Mouse (Mus musculus) gonadal fat pad, adult 2 months (tissue): ENCODE measurements around the gene Dyx1c1. TPM values are rescaled to one million over a fixed set of nuclear protein-coding genes. Genes with fewer than 3 reads are reported as not detected.

Experiments used
- DNase-seq: peaks from one replicate; pipeline ENCODE4 v3.0.0-alpha.2; 2012; ENCODE audit warnings: low read depth
- polyA plus RNA-seq: library from polyadenylated mRNA; depleted of rRNA; stranded (reverse); fragments of >200 nt; gene quantifications from 2 replicates; pipeline ENCODE4 v1.2.3, GENCODE M21; 2012

Gene Dyx1c1
- polyA plus RNA-seq, 1 experiment: 1.1 TPM

DNA sequence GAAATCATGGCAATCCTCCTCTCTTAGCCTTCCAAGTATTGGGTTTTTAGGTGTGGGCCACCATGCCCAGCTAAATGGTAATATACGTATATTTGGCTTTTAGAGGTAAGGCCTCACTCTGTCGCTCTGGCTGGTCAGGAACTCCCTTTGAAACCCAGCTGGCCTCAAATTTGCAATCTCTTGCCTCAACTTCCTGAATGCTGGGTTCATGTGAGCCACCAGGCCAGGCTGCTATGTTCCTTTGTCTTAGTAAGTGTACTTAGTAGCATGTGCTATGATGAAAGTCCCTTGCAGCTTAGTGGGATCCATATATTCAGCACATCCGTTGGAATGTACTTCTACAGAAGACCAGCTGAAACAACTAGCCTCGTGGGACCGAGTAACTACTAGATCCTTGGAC, 16.1 kb downstream of the Dyx1c1 start:
- no peak for DNase-seq

DNA sequence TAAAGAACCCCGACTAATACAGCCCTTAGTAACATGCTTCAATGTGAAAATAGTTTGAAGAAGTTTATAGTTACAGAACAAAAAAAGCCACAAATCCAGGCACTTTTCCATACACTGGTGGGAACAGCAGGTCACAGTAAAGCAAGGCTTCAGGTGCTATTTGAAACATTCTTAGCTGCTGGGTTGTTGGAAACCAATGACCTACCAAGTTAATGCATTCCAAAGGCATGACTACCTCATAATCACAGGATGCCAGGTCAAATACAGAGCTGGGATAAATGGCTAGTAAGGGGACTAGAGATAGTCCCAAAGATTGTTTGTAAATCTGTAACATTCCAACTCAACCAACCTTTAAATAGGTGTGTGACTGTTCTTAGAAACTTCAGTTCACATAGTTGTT, 16.7 kb downstream of the Dyx1c1 start:
- no peak for DNase-seq

DNA sequence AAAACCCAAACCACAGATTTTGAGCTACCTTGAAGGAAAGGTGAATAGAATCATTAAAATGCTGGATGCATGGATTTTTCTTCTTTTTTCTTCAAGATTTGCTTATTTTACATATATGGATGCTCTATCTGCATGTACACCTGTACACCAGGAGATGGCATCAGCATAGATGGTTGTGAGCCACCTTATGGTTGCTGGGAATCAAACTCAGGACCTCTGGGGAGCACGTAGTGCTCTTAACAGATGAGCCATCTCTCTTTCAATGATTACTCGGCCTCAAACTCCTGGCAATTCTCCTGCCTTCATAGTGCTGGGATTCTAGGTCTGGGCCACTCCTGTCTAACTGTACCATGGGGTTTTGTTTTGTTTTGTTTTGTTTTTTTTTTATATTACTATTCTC, 24.5 kb downstream of the Dyx1c1 start:
- no peak for DNase-seq

DNA sequence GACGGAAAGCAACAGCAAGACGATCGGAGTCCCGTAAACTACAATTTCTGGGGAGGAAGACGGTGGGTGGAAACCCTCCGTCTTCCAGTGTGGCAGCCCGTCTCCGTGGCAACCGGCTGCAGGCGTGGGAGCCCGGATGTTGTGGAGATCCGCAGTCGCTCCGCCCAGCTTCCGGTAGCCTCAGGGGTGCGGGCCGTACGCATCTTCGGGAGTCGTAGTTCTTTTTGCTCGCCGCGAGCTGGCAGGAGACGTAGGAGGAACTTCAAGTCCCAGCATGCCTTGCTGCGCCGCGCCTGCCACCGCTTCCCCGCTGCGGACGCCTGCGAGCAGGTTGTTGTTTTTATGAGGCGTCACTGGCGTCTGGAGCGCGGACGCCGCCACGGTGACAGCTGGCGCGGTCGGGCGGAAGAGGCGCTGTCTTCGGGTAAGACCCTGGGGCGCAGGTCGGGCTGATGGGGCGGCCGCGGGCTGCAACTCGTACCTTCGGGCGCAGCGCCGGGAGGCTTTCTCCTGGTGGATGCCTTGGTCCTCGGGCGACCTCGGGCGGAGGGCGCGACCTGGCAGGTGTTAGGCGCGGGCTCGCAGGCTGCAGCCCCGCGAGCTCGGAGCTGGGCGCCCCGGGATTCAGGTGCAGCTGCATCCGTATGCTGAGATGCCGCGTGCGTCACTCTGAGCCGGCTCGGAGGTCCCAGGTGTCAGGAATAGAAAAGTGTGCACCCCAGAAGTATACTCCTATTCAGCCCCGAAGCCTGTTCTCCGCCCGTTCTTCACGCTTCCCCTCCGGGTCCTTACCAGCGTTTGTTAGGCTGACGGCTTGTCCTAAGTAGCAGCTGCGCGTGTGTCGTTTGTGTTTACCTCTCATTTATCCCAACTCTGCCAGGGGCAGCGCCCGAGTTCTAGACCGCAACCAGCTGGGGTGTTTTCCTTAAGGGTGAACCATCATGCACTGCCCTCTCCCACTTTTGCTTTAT, 26.9 kb downstream of the Dyx1c1 start, which contains the start of the genes Ccpg1os and Ccpg1:
Gene Ccpg1os (minus strand): TSS at position 133 of the 971 bp plus-strand sequence.
Gene Ccpg1 (plus strand): TSS at position 180 of the 971 bp plus-strand sequence.
- peak; percentile 60 for DNase-seq

DNA sequence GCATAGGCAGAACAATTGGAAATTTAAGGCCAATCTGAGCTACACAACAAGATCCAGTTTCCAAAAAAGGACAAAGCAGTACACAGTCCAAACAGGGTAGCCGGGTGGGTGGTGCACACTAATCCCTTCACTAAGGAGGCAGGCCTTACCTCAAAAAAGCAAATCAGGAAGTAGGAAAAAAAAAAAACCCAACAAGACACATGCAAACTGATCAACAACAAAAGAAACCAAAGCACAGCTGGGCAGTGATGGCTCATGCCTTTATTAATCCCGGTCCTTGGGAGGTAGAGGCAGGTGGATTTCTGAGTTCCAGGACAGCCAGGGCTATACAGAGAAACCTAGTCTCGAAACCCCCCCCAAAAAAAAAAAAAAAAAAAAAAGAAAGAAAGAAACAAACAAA, 29.1 kb downstream of the Dyx1c1 start:
- no peak for DNase-seq

DNA sequence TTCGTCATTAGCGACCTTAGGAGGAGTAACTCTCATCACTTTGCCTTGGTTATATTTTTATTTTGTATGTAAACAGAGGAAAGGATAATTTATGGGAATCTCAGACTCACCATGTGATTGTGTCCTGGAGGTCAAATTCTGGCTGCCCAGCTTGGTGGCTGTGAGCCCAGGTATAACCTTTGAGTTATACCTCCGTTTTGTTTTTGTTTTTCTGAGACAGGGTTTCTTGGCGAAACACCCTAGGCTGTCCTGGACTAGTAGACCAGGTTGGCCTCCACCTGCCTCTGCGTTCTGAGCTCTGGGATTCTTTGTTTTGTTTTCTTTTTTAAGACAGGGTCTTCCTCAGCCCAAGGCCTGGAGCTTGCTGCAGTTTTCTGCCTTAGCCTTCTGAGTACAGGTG, 30.1 kb downstream of the Dyx1c1 start:
- DNase-seq: no peak

DNA sequence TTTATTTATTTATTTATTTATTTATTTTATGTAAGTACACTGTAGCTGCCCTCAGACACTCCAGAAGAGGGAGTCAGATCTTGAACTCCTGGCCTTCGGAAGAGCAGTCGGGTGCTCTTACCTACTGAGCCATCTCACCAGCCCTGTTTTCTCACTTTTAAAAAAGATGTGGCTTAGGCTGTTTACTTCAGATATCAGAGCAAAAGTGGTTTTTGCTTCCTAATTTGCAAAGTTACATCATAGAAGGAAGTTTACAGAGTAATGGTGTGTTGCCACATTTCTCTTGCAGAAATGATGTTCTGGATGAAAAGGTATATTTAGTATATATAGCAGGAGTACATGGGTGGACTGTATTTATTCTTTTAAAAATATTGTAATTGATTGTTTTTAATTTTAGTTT, 32.8 kb downstream of the Dyx1c1 start:
- DNase-seq: no peak

DNA sequence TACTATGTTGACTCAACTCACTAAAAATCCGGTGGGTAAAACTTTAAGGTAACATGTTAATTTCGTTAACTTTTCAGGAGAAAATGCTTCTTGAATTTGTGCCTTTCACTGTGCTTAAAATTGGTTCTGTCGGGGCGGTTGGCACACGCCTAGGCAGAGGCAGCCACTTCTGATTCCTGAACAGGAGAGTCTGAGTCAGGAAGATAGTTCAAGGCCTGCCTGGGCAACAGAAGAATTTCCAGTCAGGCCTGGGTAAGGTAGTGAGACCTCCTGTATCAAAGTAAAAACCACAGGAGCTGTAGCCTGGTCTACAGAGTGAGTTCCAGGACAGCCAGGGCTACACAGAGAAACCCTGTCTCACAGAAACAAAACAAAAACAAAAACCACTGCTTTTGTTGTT, 34.0 kb downstream of the Dyx1c1 start:
- DNase-seq: no peak

DNA sequence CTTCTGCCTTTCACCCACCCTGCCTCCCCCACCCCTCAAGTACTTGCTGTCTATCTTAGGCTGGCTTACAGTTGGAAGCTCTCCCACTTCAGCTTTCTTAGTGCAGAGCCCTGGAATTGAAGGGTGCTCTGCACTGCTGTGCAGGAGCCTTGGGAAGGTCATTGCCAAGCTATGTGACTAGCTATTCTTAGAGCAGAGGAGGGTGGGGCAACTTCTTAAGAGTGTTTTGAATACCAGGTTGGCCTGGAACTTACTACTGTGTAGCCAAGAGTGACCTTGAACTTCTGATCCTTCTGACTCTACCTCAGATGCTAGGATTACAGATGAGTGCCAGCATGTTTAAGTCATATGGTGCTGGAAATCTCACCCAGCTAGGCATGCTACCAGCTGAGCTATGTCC, 37.6 kb downstream of the Dyx1c1 start:
- no peak for DNase-seq

DNA sequence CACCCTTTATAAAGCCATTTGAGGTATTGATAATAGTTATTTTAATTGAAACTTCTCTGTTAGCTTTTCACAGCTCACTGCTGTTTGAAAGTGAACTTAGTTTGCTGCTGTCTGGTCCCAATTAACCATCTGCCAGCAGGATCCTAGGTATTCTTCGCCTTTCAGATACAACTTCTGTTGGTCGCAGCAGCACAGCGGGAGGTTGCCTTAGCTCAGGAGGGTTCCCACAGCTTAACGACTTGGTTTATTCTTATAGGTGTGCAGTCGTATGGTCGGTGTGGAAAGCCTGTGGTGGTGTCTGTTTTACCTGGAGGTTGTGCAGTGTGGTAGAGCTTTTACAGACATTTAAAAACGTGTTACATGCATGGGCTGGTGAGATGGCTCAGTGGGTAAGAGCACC, 38.2 kb downstream of the Dyx1c1 start:
- no peak for DNase-seq

DNA sequence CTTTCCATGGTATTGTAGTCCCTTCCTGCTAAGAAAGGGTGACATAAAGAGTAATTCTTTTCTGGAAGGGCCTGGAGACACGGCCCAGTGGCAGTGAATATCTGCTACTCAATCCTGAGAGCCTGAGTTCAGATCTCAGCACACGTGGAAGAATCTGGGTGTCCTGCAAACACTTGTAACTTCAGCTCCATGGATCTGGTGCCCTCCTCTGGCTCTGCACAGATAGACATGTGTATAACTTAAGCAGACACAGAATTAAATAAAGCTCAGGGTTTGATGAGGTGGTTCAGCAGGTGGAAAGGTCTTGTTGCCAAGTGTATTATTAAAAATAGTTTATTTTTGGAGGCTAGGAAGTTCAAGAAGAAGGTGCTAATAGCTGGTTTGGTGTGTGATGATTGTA, 41.9 kb downstream of the Dyx1c1 start:
- no peak for DNase-seq

DNA sequence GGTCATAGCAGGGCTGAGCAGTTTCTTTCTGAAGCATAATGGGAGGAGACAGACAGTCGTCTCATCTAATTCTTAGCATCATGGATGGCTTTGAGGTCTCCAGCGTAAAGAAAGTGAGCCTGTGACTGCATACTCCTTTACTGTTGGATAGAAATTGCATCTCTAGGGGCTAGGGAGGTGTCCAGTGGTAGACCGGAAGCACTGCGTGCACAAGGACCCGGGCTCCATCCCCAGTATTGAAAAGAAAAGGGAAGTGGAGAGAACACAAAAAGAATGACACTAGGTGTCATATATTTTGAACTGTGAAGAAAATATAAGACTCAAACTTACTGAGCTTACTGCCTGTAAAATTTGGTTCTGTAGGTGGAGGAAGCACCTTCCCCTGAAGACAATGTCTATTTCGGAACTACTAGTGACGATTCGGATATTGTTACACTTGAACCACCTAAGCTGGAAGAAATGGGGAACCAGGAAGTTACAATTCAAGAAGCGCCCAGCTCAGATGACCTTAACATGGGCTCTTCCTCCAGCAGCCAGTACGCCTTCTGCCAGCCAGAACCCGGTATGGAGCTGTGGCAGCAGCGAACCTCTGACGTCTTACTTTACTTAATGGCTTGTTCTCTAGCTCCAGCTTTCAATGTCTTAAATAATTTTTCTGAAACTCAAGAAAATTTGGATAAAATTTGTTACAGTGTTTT, 42.9 kb downstream of the Dyx1c1 start:
- no peak for DNase-seq

DNA sequence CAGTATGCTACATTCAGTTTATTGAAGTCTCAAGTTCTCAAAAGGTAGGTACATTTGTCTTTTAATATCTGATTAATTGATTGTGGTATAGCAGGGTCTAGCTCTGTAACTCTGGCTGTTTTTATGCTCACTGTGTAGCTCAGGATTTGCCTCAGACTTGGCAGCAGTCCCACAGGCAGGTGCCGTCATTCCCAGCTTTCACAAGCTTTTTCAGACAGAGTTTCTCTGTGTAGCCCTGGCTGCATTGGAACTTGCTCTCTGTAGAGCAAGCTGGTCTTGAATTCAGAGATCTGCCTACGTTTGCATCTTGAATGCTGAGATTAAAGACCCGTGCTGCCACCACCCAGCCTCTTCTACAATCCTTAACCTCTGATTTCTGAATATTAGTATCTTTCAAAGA, 43.6 kb downstream of the Dyx1c1 start:
- DNase-seq: no peak

DNA sequence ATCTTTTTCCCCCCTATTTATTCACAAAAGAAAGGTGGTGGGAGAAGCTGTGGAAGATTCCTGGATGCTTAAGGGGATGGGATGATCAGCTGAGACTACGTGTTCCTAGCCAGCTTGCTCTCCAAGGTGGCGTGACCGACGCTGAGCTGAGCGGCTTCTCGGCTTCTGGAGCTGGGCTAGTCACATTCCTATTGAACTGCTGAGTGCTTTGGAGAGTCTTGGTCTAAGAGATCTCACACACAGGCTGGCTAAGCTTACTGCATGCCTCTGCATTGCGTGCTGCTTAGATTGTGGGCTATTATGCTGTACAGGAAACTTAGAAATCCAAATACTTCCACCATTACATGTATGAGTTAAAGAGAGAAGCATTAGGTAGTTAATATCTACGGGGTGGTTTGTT, 45.5 kb downstream of the Dyx1c1 start:
- DNase-seq: no peak

DNA sequence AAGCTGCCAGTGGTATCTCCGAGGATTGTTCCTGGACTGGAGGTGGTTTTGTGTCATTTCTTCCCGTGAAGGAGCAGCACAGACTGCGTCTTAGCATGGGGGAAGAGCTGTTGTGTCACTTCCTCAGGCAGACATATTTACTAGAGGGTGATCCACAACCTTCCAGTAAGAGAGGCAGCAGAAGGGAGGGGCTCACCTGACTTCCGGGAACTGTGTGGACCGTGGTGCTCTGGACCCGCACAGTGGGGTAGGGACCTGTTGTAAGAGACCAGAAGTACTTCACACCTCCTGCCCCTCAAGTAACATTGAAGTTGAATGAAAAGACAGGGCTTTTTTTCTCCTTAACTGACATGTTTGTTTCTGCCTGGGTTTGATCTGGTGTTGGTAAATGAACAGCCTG, 46.5 kb downstream of the Dyx1c1 start:
- no peak for DNase-seq

DNA sequence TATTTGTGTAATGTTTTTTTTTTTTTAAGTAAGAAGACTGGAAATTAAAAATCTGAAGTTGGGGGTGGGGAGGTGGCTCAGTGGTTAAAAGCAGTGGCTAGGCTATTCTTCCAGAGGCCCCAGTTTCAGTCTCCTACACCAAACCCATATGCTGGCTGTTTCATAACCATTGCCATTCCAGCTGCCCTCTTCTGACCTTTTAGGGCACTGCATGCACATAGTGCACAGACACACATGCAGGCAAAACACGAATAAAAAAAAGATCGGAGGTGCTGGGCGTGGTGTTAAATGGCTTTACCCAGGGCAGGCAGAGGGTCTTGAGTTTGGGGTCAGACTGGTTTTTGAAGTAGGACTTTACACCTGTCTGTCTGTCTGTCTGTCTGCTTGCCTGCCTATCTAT, 47.6 kb downstream of the Dyx1c1 start:
- no peak for DNase-seq

DNA sequence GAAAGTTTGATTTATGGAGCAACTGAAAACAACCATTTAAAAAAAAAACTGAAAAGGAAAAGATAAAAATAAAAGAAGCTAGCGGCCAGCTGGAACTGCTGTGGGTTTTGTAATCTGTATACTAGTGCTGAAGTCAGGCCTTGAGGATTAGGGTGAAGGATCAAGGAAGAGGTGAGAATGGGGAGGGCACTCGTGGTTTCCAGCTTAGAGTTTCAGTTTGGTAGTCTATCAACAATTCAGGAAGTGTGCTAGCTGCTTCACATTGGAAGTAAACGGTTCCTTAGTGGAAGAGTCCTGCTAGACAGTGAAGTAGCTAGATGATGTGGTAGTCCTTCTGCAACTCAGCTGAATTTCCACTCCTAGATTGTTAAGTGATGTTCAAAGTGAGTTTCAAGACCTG, 49.8 kb downstream of the Dyx1c1 start:
- no peak for DNase-seq

DNA sequence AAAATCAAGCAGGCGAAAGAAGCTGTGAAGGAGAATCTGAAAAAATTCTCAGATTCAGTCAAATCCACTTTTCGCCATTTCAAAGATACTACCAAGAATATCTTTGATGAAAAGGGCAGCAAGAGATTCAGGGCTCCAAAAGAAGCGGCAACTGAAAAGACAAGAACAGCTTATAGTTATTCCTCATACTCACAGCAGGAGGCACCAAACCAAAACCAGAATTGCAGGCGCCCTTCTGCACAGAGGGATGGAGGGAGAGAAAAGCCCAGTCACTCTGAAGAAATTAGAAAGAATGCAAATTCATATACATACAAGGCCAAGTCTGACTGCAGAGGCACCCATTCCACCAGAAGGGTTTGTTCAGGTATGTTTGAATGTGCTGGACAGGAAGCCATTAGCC, 54.0 kb downstream of the Dyx1c1 start:
- no peak for DNase-seq

DNA sequence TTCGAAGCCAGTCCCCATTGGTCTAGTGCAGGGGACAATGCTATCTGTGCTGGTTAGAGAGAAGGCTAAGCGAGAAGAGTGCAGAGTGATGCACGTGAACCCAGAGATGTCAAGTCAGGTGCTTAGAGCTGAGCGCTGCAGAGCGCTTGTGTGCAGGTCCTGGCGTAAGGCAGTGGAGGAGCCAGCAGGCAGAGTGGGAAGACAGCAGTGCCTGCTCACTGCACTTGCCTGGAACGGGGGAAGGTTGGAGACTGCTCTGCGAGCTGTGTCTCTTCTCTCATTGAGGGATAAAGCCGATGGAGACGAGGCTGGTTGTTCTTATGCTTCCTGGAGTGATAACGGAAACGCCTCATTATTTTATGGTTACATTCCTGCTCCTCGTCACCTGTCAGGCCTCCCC, 56.1 kb downstream of the Dyx1c1 start:
- DNase-seq: no peak

DNA sequence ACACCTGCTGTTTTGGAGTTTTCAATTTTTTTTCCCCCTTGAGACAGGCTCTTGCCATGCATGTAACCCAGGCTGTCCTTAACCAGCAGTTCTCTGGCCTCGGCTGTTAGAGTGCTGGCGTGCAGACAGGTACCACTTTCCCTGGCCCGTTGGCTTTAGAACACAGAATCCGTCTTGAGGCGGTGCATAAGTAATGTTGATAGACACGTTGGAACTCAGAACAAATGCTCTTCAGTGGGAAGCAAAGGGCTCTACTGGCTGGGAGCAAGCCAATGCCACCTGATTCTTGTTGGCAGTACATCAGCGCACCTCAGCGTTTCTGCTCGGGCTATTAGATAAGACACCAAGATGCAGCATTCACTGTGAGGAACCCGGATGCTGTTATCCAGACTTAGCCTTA, 61.3 kb downstream of the Dyx1c1 start:
- no peak for DNase-seq

DNA sequence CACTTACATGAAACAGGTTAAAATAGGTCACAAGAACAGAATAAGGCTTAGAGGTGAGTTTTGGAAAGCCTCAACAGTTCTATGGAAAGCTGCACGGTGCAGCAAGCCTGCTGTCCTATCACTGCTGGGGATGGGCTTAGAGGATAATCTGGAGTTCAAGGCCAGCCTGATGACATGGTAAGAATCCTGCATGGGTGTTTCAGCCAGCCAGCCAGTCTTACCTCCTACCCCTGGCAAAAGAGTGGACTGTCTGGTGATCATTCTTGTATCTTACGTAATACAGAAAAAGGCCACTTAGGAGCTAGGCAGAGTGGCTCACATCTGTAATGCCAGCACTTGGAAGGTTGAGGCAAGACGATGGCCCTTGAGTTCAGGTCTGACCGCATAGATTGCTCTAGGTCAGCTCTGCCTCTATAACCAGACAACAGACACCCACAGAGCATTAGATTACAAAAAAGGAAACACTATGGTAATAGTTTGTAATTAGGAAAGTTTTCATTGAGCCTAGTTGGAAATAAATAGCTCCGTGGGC, 62.0 kb downstream of the Dyx1c1 start:
- DNase-seq: no peak
